Mouse (Mus musculus) embryonic facial prominence, embryonic 14.5 days (tissue): Measurements from ENCODE around the gene Rpn2. TPM values are rescaled to one million over a fixed set of nuclear protein-coding genes. Genes with fewer than 3 reads are reported as not detected.

Source experiments
- ATAC-seq: fragments of 200-750 bp; cut with Nextera tagmentation; 2 replicates; pipeline ENCODE4 v1.8.0; 2017; ENCODE audit warnings: low read depth, moderate number of reproducible peaks, moderate TSS enrichment
- DNase-seq: peaks from one replicate; pipeline ENCODE4 v3.0.0-alpha.2; 2015; ENCODE audit warnings: low spot score
- H3K27ac ChIP-seq: fragments of 300-500 bp; sonication (generic); replicated peaks from 2 replicates; pipeline ENCODE4 v1.5.1; 2014; ENCODE audit warnings: low read depth, mild to moderate bottlenecking, low read length, moderate library complexity
- H3K27me3 ChIP-seq: fragments of 300-500 bp; sonication (generic); replicated peaks from 2 replicates; pipeline ENCODE4 v1.6.1; 2014; ENCODE audit warnings: low read length; ENCODE audit not compliant: control insufficient read depth, insufficient read depth
- H3K36me3 ChIP-seq: fragments of 300-500 bp; sonication (generic); 2 replicates; pipeline ENCODE4 v1.6.1; 2014; ENCODE audit warnings: low read length, mixed read lengths; ENCODE audit not compliant: control insufficient read depth, insufficient read depth
- H3K4me1 ChIP-seq: fragments of 300-500 bp; sonication (generic); 2 replicates; pipeline ENCODE4 v1.6.1; 2014; ENCODE audit warnings: antibody characterized with exemption, low read length; ENCODE audit not compliant: control insufficient read depth, insufficient read depth
- H3K4me2 ChIP-seq: fragments of 300-500 bp; sonication (generic); 2 replicates; pipeline ENCODE4 v1.6.1; 2014; ENCODE audit warnings: low read depth, mild to moderate bottlenecking, low read length, moderate library complexity, mixed read lengths
- H3K4me3 ChIP-seq: fragments of 300-500 bp; sonication (generic); 2 replicates; pipeline ENCODE4 v1.5.1; 2014; ENCODE audit warnings: low read depth, mild to moderate bottlenecking, low read length
- H3K9ac ChIP-seq: fragments of 300-500 bp; sonication (generic); 2 replicates; pipeline ENCODE4 v1.6.1; 2014; ENCODE audit warnings: low read depth, mild to moderate bottlenecking, low read length, moderate library complexity, mixed read lengths
- H3K9me3 ChIP-seq: fragments of 300-500 bp; sonication (generic); 2 replicates; pipeline ENCODE4 v1.6.1; 2016; ENCODE audit warnings: low read length; ENCODE audit not compliant: control insufficient read depth
- WGBS: fragments of 180-500 bp; shearing (Covaris S2); extraction: QIAGEN DNeasy Blood & Tissue Kit; methylation state at CpG from one replicate; pipeline ENCODE4 v1.1.7; 2014; 5-methylcytosine and 5-hydroxymethylcytosine counted together
- polyA plus RNA-seq: library from polyadenylated mRNA; unstranded; fragments of >200 nt; fragmentation: Nextera tagmentation; extraction: Ambion mirVana; gene quantifications from 2 replicates; pipeline ENCODE4 v1.2.1, GENCODE M21; 2014

The Rpn2 gene
- polyA plus RNA-seq, 1 experiment from 2014 or later = 310 TPM

DNA sequence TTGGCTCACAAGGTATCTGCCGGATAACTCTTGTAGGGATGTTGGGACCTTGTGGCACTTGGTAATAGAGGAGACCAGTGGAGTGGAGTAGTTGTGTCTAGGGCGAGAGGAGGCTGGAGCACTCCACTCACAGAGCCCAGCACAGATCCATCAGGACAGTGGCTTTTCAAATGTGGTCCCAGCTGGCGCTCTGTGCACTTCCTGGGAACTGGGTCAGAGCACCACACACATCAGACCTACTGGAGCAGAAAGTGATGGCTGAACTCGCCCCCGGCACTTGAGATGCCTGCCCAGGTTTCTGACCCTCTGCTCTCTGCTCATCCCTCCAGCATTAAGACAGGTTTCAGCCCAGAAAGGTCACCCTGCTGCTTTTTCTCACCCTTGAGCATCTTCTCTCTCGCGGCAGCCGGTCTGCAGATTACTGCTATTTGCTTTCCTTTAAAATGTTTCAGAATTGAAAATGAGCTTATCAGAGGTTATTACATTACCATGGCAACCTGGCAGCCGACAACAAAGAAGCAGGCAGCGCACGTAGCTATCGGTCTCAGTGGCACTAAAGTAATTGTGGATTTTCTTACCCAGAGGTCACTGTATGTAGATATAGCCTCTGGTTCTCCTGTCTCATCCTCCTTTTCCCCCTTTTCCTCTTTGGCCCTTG is 70.4 kb downstream of the Rpn2 start:
- H3K27ac ChIP-seq = no peak overlapping the region
- H3K27me3 ChIP-seq = no peaks in the 10 kb centered on the region
- H3K4me2 ChIP-seq = no peak overlapping the region
- ATAC-seq (peak; percentile 56; the same call in 1 of the 2 replicates), DNase-seq (no peak)
- H3K4me1 ChIP-seq = peaks cover 3% of the 10 kb centered on the region; the same call in 1 of the 2 replicates
- WGBS = 63% methylated on average over 12 of the region's 12 CpGs
- no peaks in the 10 kb centered on the region for H3K36me3 ChIP-seq
- no peaks in the 10 kb centered on the region for H3K9me3 ChIP-seq
- H3K4me3 ChIP-seq = no peak overlapping the region
- H3K9ac ChIP-seq = no peak overlapping the region

DNA sequence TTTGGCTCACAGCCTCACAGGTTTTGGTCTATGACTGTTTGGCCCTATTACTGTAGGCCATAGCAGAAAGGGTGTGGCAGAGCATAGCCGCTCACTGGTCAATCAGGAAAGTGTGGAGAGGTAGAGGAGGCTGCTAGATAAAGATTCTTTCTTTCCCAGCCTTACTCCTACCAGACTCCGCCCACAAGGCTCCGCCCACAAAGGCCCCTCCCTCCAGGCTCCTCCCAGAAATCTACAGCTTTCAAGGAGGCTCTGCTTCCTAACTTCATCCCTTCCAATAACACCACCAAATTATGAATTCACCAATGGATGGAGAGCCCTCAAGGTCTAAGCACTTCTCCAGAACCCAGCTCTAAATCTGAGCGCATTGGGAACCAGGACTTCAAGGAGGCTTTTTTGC is 74.4 kb downstream of the Rpn2 start:
- no peak for DNase-seq
- Histone ChIP-seq H3K9ac (no peak overlapping the region), H3K36me3 (no peaks in the 10 kb centered on the region), H3K4me1 (no peaks in the 10 kb centered on the region), H3K4me3 (no peak overlapping the region), H3K4me2 (no peak overlapping the region), H3K27me3 (no peaks in the 10 kb centered on the region), H3K27ac (no peak overlapping the region), H3K9me3 (0 out of 2 replicates have a peak, but pooled peaks cover 5% of the 10 kb centered on the region)
- no peak for ATAC-seq
- WGBS = 75% methylated on average over 4 of the region's 4 CpGs

DNA sequence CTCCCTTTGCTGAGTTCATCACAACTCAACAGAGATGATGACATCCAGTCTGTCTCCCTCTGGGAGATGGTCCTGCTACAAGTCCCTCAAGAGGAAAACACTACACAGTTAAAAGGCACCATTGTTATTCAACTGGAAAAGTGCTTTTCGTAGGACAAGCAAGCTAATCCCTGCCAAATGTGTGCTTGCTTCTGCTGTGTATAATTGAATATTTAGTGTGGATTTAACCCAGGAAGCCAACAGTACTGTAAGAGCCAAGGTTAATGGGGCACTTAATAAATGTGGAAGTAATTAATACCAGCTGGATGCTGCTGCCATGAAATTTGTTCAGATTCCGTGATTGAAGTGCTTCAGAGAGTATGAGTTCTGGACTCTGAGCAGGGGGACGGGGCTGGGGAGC is 75.3 kb downstream of the Rpn2 start:
- Histone ChIP-seq H3K4me1 (no peaks in the 10 kb centered on the region), H3K36me3 (no peaks in the 10 kb centered on the region), H3K4me2 (no peak overlapping the region), H3K4me3 (no peak overlapping the region), H3K9ac (no peak overlapping the region), H3K27me3 (no peaks in the 10 kb centered on the region), H3K27ac (no peak overlapping the region), H3K9me3 (0 out of 2 replicates have a peak, but pooled peaks cover 5% of the 10 kb centered on the region)
- DNase-seq = peak; percentile 31
- 40% methylated on average over 3 of the region's 3 CpGs for WGBS
- no peak for ATAC-seq

DNA sequence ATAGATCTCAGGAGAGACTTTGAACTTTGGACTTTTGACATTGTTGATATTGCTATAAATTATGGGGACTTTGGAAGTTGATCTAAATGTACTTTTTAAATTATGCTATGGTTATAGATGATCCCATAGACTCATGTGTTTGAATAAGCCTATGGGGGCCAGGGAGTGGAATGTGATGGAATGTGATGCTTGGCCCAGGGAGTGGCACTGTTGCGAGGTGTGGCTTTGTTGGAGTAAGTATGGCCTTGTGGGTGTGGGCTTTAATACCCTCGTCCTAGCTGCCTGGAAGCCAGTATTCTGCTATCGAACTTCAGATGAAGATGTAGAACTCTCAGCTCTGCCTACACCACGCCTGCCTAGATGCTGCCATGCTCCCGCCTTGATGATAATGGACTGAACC is 81.2 kb downstream of the Rpn2 start:
- H3K4me1 ChIP-seq = no peaks in the 10 kb centered on the region

DNA sequence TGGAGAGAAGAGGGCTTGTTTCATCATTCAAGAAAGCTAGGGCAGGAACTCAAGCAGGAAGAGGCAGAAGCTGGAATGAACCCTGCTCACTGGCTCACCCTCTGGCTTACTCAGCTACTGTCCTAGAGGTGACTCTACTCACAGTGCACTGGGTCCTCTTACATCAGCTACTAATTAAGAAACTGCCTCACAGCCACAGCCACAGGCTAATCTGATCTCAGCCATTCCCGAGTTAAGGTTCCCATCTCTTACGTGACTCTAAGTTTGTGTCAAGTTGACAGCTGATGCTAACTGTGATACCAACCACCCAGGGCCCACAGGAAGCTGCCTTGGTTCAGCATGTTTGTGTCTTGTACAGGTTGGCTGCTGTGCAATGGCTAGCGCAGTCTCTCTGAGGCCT is 84.2 kb downstream of the Rpn2 start:
- ATAC-seq (no peak), DNase-seq (no peak)
- H3K4me2 ChIP-seq = no peak overlapping the region
- H3K27ac ChIP-seq = no peak overlapping the region
- no peak overlapping the region for H3K4me3 ChIP-seq
- no peaks in the 10 kb centered on the region for H3K36me3 ChIP-seq
- H3K4me1 ChIP-seq = peaks cover 7% of the 10 kb centered on the region
- no peaks in the 10 kb centered on the region for H3K9me3 ChIP-seq
- 65% methylated on average over 3 of the region's 3 CpGs for WGBS
- no peaks in the 10 kb centered on the region for H3K27me3 ChIP-seq
- H3K9ac ChIP-seq = no peak overlapping the region

More for the DNA sequence above, 81.2 kb downstream of the Rpn2 start:
- Histone ChIP-seq H3K27me3 (no peaks in the 10 kb centered on the region), H3K36me3 (no peaks in the 10 kb centered on the region), H3K9me3 (0 out of 2 replicates have a peak, but pooled peaks cover 4% of the 10 kb centered on the region), H3K9ac (no peak overlapping the region), H3K4me2 (no peak overlapping the region), H3K4me3 (no peak overlapping the region), H3K27ac (no peak overlapping the region)
- DNase-seq (no peak), ATAC-seq (no peak)
- WGBS = 71% methylated on average over 5 of the region's 5 CpGs

DNA sequence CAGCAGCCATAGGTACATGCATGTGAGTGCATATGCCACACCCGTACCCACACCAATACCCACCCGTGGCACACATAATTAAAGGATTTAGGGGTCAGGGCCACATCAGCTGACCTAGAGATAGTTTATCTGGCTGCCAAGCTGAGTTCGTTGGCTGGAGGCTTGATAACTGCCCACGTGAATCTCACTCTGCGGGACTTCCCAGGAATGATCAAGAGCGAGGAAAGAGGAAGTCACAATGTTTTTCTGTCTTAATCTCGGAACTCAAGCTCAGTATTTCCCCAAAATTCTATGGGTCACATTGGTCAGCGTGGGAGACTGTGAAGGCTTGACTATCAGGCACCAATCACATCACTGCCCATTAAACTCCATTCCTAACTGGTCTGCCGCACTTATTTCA is 87.9 kb downstream of the Rpn2 start:
- ATAC-seq (no peak), DNase-seq (no peak)
- Histone ChIP-seq H3K27ac (peak overlapping the region; percentile 92; the same call in 1 of the 2 replicates), H3K9me3 (no peaks in the 10 kb centered on the region), H3K4me1 (peaks cover 15% of the 10 kb centered on the region), H3K27me3 (no peaks in the 10 kb centered on the region), H3K4me3 (peak overlapping the region; percentile 93), H3K4me2 (peak overlapping the region; percentile 82), H3K9ac (peak overlapping the region; percentile 92), H3K36me3 (no peaks in the 10 kb centered on the region)
- WGBS = 88% methylated on average over 9 of the region's 9 CpGs

DNA sequence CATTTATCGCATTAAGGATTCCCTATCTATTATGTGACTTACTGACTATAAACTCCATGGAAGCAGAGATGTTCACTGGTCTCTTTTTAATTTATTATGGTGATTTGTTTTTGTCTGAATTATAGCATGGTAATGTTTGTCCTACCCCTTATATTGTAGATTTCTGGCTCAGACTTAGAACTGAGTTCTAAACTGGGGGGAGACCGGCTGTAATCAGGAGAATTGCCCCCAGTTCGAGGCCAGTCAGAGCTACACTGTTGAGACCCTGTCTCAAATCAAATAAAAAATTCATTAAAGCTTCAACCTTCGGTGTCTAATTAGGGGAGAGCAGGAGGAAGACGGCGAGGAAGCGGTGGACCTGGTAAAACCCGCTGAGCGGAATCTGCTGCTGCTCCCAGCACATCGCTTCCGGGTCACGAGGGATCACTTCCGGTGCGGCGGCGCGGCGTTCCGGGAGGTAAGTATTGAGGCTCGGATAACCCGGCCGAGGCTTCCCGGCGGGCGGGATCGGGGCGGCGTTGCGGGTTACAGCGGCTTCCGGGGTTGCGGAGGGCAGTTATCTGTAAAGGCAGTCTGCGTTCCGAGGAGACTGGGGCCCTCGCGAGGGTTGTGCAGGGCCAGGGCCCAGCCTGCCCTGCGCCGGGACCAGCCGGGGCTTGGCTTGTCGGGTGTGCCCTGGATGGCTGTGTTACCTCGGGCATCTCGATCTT is 88.5 kb downstream of the Rpn2 start, which contains the start of gene Manbal:
TSS of gene Manbal (plus strand) at position 411 of the 710 bp plus-strand sequence.
- H3K27ac ChIP-seq = peak within 1 kb of the TSS; percentile 92
- H3K4me1 ChIP-seq = peaks cover 15% of the 10 kb centered on the region
- no peaks in the 10 kb centered on the region for H3K9me3 ChIP-seq
- H3K4me2 ChIP-seq = peak within 1 kb of the TSS; percentile 82
- H3K36me3 ChIP-seq = no peaks in the 10 kb centered on the region
- ATAC-seq = peak; percentile 92
- no peaks in the 10 kb centered on the region for H3K27me3 ChIP-seq
- peak within 1 kb of the TSS; percentile 92 for H3K9ac ChIP-seq
- peak; percentile 92 for DNase-seq
- H3K4me3 ChIP-seq = peak within 1 kb of the TSS; percentile 93
- 5% methylated on average over 35 of the region's 42 CpGs for WGBS

DNA sequence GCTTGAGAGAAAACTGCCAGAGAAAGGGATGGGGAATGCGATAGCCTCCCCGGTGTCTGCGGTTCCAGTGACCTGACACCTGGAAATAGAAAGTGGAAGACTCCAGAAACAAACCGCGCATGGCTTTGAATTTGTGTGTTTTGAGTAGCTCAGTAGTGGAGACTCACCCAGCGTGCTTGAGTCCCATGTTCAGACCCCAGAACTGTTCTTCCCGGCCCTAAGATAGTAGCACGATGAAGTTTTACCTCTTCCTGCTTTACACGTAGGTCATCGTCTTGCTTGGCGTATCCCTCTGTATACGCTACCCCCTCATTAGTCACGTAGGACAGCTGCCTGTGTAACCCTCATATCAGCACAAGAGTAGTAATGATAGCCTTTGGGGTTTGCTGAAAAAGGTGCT is 89.2 kb downstream of the Rpn2 start:
- peak overlapping the region; percentile 92 for H3K27ac ChIP-seq
- H3K36me3 ChIP-seq = no peaks in the 10 kb centered on the region
- peak; percentile 5; the same call in 1 of the 2 replicates for ATAC-seq
- H3K9ac ChIP-seq = peak overlapping the region; percentile 92
- H3K4me1 ChIP-seq = peaks cover 15% of the 10 kb centered on the region
- peak overlapping the region; percentile 82 for H3K4me2 ChIP-seq
- H3K4me3 ChIP-seq = peak overlapping the region; percentile 93
- DNase-seq = no peak
- 5% methylated on average over 13 of the region's 13 CpGs for WGBS
- H3K27me3 ChIP-seq = no peaks in the 10 kb centered on the region
- no peaks in the 10 kb centered on the region for H3K9me3 ChIP-seq
